Mouse (Mus musculus): ENCODE data around the gene Zfp385a.

Gene Zfp385a

GRCm38 (mm10) chr15:103347275-103347684 lies 7.4 kb upstream of the Zfp385a start:
- H3K27me3 ChIP-seq (ENCODE audit: insufficient read depth, low read length) = no peaks in the 10 kb centered on the region
- peaks cover 50% of the 10 kb centered on the region for H3K4me1 ChIP-seq (replicated peaks; ENCODE audit: low read depth, low read length)
- peaks cover 90% of the 10 kb centered on the region for H3K36me3 ChIP-seq (ENCODE audit: insufficient read depth, low read length)
- no peaks in the 10 kb centered on the region for H3K9me3 ChIP-seq (ENCODE audit: low read length)
- no peak overlapping the region for H3K4me3 ChIP-seq (replicated peaks; ENCODE audit: low read length)
- TF ChIP-seq NANOG (IDR thresholded peaks at IDR 0.05; ENCODE audit: borderline replicate concordance, low read length) = no peak
- TF ChIP-seq CTCF (conservative IDR thresholded peaks at IDR 0.05; ENCODE audit: low read length) = peak; percentile 23
- no peak for TF ChIP-seq POU5F1 (IDR thresholded peaks at IDR 0.05; ENCODE audit: borderline replicate concordance, low read length)

DNA sequence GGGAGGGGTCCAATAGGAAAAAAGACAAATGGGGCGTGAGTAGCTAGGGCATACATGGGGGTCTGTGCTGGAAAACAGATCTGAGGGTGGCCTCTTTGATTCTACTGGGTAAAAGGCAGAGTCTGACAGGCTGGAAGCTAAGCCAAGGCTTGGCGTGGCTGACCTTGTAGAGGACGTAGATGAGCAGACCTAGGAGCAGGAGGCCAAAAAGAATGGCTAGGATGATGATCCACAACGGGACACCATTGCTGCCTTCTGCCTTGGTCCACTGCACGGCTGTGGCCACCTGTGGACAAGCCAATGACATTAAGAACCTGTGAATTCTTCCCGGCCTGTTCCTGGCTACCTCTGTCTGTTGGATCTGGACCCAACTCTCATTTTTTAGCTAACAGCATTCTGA lies 5.9 kb upstream of the Zfp385a start:
- TF ChIP-seq POU5F1 (IDR thresholded peaks at IDR 0.05; ENCODE audit: borderline replicate concordance, low read length) (no peak), CTCF (conservative IDR thresholded peaks at IDR 0.05; ENCODE audit: low read length) (no peak), NANOG (IDR thresholded peaks at IDR 0.05; ENCODE audit: borderline replicate concordance, low read length) (no peak)

DNA sequence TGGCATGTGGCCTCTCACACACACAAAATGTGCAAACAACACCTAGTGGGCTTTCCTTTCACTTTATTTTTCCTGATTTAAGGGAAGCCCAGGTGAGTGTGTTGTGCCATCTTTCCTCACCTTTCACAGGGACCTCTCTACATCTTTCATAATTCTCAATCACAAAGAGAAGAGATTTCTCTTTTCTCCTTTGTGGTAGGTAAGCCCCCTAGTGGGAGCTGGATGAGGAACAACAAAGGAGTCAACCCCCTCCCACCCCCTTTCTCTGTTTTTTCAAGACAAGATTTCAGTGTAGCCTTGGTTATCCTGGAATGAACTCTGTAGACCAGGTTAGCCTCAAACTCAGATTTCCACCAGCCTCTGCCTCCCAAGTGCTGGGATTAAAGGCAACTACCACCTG lies 3.7 kb upstream of the Zfp385a start:
- TF ChIP-seq CTCF (conservative IDR thresholded peaks at IDR 0.05; ENCODE audit: low read length) = no peak
- Histone ChIP-seq H3K27me3 (ENCODE audit: insufficient read depth, low read length) (peaks cover 20% of the 10 kb centered on the region), H3K4me3 (replicated peaks; ENCODE audit: low read length) (no peak overlapping the region), H3K9me3 (ENCODE audit: low read length) (no peaks in the 10 kb centered on the region), H3K4me1 (replicated peaks; ENCODE audit: low read depth, low read length) (peaks cover 72% of the 10 kb centered on the region), H3K36me3 (ENCODE audit: insufficient read depth, low read length) (peaks cover 53% of the 10 kb centered on the region)

More for the DNA sequence above, 5.9 kb upstream of the Zfp385a start:
- peaks cover 53% of the 10 kb centered on the region for H3K4me1 ChIP-seq (replicated peaks; ENCODE audit: low read depth, low read length)
- peaks cover 75% of the 10 kb centered on the region for H3K36me3 ChIP-seq (ENCODE audit: insufficient read depth, low read length)
- no peak overlapping the region for H3K4me3 ChIP-seq (replicated peaks; ENCODE audit: low read length)
- H3K9me3 ChIP-seq (ENCODE audit: low read length) = no peaks in the 10 kb centered on the region
- peaks cover 6% of the 10 kb centered on the region; the same call in 1 of the 2 replicates for H3K27me3 ChIP-seq (ENCODE audit: insufficient read depth, low read length)

DNA sequence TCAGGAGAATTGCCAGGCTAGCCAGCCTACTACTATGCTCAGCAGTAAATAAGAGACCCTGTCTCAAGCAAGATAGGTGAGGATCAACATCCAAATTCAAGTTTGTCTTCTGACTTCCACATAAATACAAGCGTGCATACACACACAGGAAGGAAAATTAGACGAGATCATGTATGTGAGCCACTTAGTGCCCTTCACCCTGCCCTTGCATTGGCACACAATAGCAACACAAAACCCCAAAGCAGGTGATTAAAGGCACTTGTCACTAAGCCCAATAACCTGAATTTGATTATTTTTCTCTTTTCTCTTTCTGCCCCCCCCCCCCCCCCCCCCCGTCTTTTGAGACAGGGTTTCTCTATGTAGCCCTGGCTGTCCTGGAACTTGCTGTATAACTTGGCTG lies 3.1 kb upstream of the Zfp385a start:
- TF ChIP-seq NANOG (IDR thresholded peaks at IDR 0.05; ENCODE audit: borderline replicate concordance, low read length) (no peak), POU5F1 (IDR thresholded peaks at IDR 0.05; ENCODE audit: borderline replicate concordance, low read length) (no peak), CTCF (conservative IDR thresholded peaks at IDR 0.05; ENCODE audit: low read length) (no peak)
- Histone ChIP-seq H3K4me1 (replicated peaks; ENCODE audit: low read depth, low read length) (peaks cover 78% of the 10 kb centered on the region), H3K36me3 (ENCODE audit: insufficient read depth, low read length) (peaks cover 47% of the 10 kb centered on the region), H3K4me3 (replicated peaks; ENCODE audit: low read length) (no peak overlapping the region), H3K27me3 (ENCODE audit: insufficient read depth, low read length) (peaks cover 22% of the 10 kb centered on the region), H3K9me3 (ENCODE audit: low read length) (no peaks in the 10 kb centered on the region)

DNA sequence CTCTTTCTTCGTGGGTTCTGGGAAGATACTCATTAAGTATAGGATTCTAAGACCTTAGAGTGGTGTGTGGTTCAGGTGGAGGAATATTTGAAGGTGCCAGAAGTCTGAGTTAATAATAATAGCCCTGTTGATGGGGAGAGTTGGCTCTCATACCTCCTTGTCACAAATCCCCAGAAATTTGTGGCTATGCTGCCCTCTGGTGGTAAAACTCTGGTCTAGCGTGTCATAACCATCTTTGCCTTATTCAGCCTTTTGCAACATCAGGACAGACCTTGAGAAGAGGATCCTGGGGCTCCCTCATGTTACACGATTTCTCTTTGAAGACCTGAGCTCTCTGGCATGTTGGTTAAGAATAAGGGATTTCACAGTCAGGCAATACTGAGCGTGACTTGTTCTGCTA lies 2.5 kb upstream of the Zfp385a start:
- Histone ChIP-seq H3K27me3 (ENCODE audit: insufficient read depth, low read length) (peaks cover 22% of the 10 kb centered on the region), H3K4me1 (replicated peaks; ENCODE audit: low read depth, low read length) (peaks cover 80% of the 10 kb centered on the region), H3K9me3 (ENCODE audit: low read length) (no peaks in the 10 kb centered on the region), H3K4me3 (replicated peaks; ENCODE audit: low read length) (no peak overlapping the region), H3K36me3 (ENCODE audit: insufficient read depth, low read length) (peaks cover 41% of the 10 kb centered on the region)
- TF ChIP-seq POU5F1 (IDR thresholded peaks at IDR 0.05; ENCODE audit: borderline replicate concordance, low read length) (no peak), CTCF (conservative IDR thresholded peaks at IDR 0.05; ENCODE audit: low read length) (peak; percentile 77)

- peak overlapping the region; percentile 87 for H3K4me3 ChIP-seq (replicated peaks; ENCODE audit: low read length)
- peaks cover 22% of the 10 kb centered on the region for H3K27me3 ChIP-seq (ENCODE audit: insufficient read depth, low read length)
- H3K4me1 ChIP-seq (replicated peaks; ENCODE audit: low read depth, low read length) = peaks cover 89% of the 10 kb centered on the region
- TF ChIP-seq POU5F1 (IDR thresholded peaks at IDR 0.05; ENCODE audit: borderline replicate concordance, low read length) (no peak), CTCF (conservative IDR thresholded peaks at IDR 0.05; ENCODE audit: low read length) (no peak), NANOG (IDR thresholded peaks at IDR 0.05; ENCODE audit: borderline replicate concordance, low read length) (no peak)
- peaks cover 33% of the 10 kb centered on the region for H3K36me3 ChIP-seq (ENCODE audit: insufficient read depth, low read length)
- no peaks in the 10 kb centered on the region for H3K9me3 ChIP-seq (ENCODE audit: low read length)
These were observed 1.7 kb upstream of the Zfp385a start for GRCm38 (mm10) chr15:103341547-103341946.

GRCm38 (mm10) chr15:103340786-103341185 lies 893 bp upstream of the Zfp385a start:
- H3K4me1 ChIP-seq (replicated peaks; ENCODE audit: low read depth, low read length) = peaks cover 96% of the 10 kb centered on the region
- H3K36me3 ChIP-seq (ENCODE audit: insufficient read depth, low read length) = peaks cover 25% of the 10 kb centered on the region
- no peak for TF ChIP-seq POU5F1 (IDR thresholded peaks at IDR 0.05; ENCODE audit: borderline replicate concordance, low read length)
- no peak for TF ChIP-seq NANOG (IDR thresholded peaks at IDR 0.05; ENCODE audit: borderline replicate concordance, low read length)
- TF ChIP-seq CTCF (conservative IDR thresholded peaks at IDR 0.05; ENCODE audit: low read length) = peak; percentile 20; the same call in 1 of the 2 replicates
- H3K4me3 ChIP-seq (replicated peaks; ENCODE audit: low read length) = peak overlapping the region; percentile 87
- peaks cover 23% of the 10 kb centered on the region for H3K27me3 ChIP-seq (ENCODE audit: insufficient read depth, low read length)
- H3K9me3 ChIP-seq (ENCODE audit: low read length) = no peaks in the 10 kb centered on the region

DNA sequence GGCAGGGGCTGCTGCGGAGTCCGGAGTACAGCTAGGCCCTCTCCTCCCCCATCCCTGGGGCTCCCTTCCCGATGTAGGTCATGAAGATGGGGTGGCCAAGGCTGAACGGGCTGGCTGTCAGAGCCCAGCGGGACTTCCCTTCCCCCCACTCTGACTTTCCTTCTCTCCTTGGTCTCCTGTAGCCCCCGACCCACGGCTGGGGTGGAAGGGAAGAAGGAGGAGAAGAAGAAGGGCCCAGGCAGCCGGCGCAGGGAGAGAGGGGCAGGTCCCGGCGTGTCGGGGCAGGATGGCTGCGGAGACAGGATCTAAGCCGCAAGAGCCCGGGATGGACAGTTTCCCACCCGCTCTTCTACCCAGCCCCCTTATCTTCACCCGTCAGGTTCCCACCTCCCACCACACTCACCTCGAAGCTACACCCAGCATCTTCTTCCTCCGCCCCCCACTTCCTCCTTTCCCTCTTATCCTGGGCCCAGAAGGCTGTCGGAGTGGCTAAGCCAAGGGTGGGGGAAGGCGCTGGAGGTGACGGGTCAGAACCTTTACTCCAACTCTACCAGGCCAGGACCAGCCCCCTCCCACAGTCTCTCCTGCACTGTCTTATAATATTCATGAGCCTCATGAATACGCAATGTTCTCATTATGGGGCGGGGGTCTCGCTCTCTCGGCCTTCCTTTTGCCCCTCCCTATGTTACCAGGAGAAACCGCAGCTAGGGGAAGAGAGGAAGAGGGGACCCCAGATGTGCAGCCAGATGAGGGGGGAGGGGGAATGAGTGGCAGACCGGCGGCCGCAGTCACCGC lies 530 bp downstream of the Zfp385a start:
- Histone ChIP-seq H3K4me1 (replicated peaks; ENCODE audit: low read depth, low read length) (peaks cover 97% of the 10 kb centered on the region), H3K4me3 (replicated peaks; ENCODE audit: low read length) (peak overlapping the region; percentile 87), H3K9me3 (ENCODE audit: low read length) (no peaks in the 10 kb centered on the region), H3K36me3 (ENCODE audit: insufficient read depth, low read length) (peaks cover 11% of the 10 kb centered on the region), H3K27me3 (ENCODE audit: insufficient read depth, low read length) (peaks cover 31% of the 10 kb centered on the region)
- no peak for TF ChIP-seq NANOG (IDR thresholded peaks at IDR 0.05; ENCODE audit: borderline replicate concordance, low read length)
- TF ChIP-seq POU5F1 (IDR thresholded peaks at IDR 0.05; ENCODE audit: borderline replicate concordance, low read length) = no peak
- TF ChIP-seq CTCF (conservative IDR thresholded peaks at IDR 0.05; ENCODE audit: low read length) = no peak

DNA sequence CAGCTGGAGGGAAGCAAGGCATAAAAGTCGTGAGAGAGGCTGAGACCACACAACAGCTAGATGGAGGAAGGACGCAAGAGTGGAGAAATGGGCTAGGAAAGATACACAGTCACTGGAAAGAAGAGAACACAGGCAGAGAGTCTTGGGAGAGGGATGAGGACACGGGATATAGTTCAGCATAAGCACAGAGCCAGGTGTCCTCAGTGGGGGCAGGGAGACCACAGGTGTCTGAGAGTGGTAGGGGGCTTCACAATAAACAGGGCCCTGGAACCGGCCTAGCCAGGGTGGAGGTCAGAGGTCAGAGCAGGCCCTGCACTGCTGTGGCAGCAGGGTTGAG lies 1.1 kb downstream of the Zfp385a start:
- Histone ChIP-seq H3K4me1 (replicated peaks; ENCODE audit: low read depth, low read length) (peaks cover 97% of the 10 kb centered on the region), H3K27me3 (ENCODE audit: insufficient read depth, low read length) (peaks cover 31% of the 10 kb centered on the region), H3K36me3 (ENCODE audit: insufficient read depth, low read length) (peaks cover 5% of the 10 kb centered on the region), H3K9me3 (ENCODE audit: low read length) (no peaks in the 10 kb centered on the region), H3K4me3 (replicated peaks; ENCODE audit: low read length) (peak overlapping the region; percentile 87)
- no peak for TF ChIP-seq NANOG (IDR thresholded peaks at IDR 0.05; ENCODE audit: borderline replicate concordance, low read length)
- no peak for TF ChIP-seq POU5F1 (IDR thresholded peaks at IDR 0.05; ENCODE audit: borderline replicate concordance, low read length)
- TF ChIP-seq CTCF (conservative IDR thresholded peaks at IDR 0.05; ENCODE audit: low read length) = no peak

Measured in E14TG2a.4 (cell line).